8 mouse cellular contexts compared by ENCODE assay signal in the genomic region with DNA sequence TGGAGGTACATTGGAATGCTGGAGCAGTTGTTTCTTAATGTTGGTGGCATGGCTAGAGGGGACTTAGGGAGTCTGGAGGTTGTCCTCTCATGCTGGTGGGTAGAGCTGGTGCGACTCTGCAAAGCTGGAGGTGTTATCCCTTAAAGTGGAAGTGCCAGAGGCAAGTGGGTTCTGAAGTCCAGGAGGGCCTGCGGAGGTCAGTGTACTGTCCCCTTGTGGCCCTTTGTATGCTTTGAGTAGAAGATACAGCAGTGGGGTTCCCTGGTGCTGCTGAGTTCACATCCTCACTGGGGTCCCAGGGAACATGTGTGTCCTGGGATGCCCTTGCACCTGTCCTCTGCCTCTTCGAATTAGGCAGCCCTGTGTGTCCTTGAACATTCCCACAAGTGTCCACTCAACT. TPM values are rescaled to one million over a fixed set of nuclear protein-coding genes. Genes with fewer than 3 reads are reported as not detected.
A peak's percentile ranks its signal among the peaks of the same experiment; 100 is the strongest.
DNase-seq lines count a peak whose midpoint lies in the region; ATAC-seq and TF ChIP-seq lines count a peak whose summit lies in the region.

No protein-coding gene starts in this region.

- DNase-seq in heart, postnatal 25 days (ENCODE audit: low spot score): no peak
- DNase-seq in hindbrain, embryonic 14.5 days (ENCODE audit: low spot score): no peak
- no peak for DNase-seq in retina, embryonic 14.5 days (ENCODE audit: low spot score)
- DNase-seq in layer of hippocampus, adult 18-20 months (ENCODE audit: low spot score in 2 of 2): no peak
- DNase-seq in urinary bladder, postnatal 25 days (ENCODE audit: low spot score): no peak

- peaks cover 74% of the 10 kb centered on the region for H3K4me1 ChIP-seq in heart, embryonic 12.5 days (replicated peaks)
- H3K4me1 ChIP-seq in bone marrow macrophage, adult 2 months (ENCODE audit: control insufficient read depth, insufficient read depth, low read length): peaks cover 61% of the 10 kb centered on the region
- peaks cover 29% of the 10 kb centered on the region for H3K4me1 ChIP-seq in hindbrain, embryonic 14.5 days (replicated peaks; ENCODE audit: control insufficient read depth, insufficient read depth, low read length)
- peaks cover 67% of the 10 kb centered on the region for H3K4me1 ChIP-seq in midbrain, embryonic 13.5 days (replicated peaks)

- peak overlapping the region; percentile 95 for H3K4me3 ChIP-seq in heart, embryonic 12.5 days
- H3K4me3 ChIP-seq in bone marrow macrophage, adult 2 months (ENCODE audit: insufficient read depth, low read length): peak overlapping the region; percentile 91
- peak overlapping the region; percentile 94 for H3K4me3 ChIP-seq in hindbrain, embryonic 14.5 days (replicated peaks; ENCODE audit: low read length)
- H3K4me3 ChIP-seq in midbrain, embryonic 13.5 days (replicated peaks): peak overlapping the region; percentile 85

- WGBS in heart, embryonic 12.5 days: 18% methylated on average over 3 of the region's 3 CpGs
- WGBS in hindbrain, embryonic 14.5 days: 34% methylated on average over 3 of the region's 3 CpGs
- 41% methylated on average over 3 of the region's 3 CpGs for WGBS in midbrain, embryonic 13.5 days

- intact Hi-C loops in heart, postnatal 25 days (cut with DNase I): loop anchor here (2.0 kb wide), 1 partner anchor 19 kb away; no protein-coding TSS in a partner anchor

- no peak for ATAC-seq in heart, embryonic 12.5 days (ENCODE audit: insufficient number of reproducible peaks, low FRiP score)
- ATAC-seq in hindbrain, embryonic 14.5 days (ENCODE audit: low FRiP score): no peak
- no peak for ATAC-seq in midbrain, embryonic 13.5 days

- no peaks in the 10 kb centered on the region for H3K36me3 ChIP-seq in heart, embryonic 12.5 days
- H3K36me3 ChIP-seq in hindbrain, embryonic 14.5 days (replicated peaks; ENCODE audit: control insufficient read depth, insufficient read depth): no peaks in the 10 kb centered on the region
- no peaks in the 10 kb centered on the region for H3K36me3 ChIP-seq in midbrain, embryonic 13.5 days

- peak; percentile 24; the same call in 1 of the 2 replicates for TF ChIP-seq CTCF in bone marrow macrophage, adult 2 months (IDR thresholded peaks at IDR 0.05; ENCODE audit: low read depth, low read length)

- H3K27me3 ChIP-seq in heart, embryonic 12.5 days (replicated peaks): no peaks in the 10 kb centered on the region
- no peaks in the 10 kb centered on the region for H3K27me3 ChIP-seq in hindbrain, embryonic 14.5 days (ENCODE audit: control insufficient read depth, insufficient read depth, low read length)
- H3K27me3 ChIP-seq in midbrain, embryonic 13.5 days: no peaks in the 10 kb centered on the region

- H3K4me2 ChIP-seq in heart, embryonic 12.5 days: peak overlapping the region; percentile 93
- H3K4me2 ChIP-seq in hindbrain, embryonic 14.5 days (replicated peaks): peak overlapping the region; percentile 96
- peak overlapping the region; percentile 96 for H3K4me2 ChIP-seq in midbrain, embryonic 13.5 days (replicated peaks)

- H3K9ac ChIP-seq in heart, embryonic 12.5 days: peak overlapping the region; percentile 98
- peak overlapping the region; percentile 96 for H3K9ac ChIP-seq in hindbrain, embryonic 14.5 days
- H3K9ac ChIP-seq in midbrain, embryonic 13.5 days (replicated peaks): peak overlapping the region; percentile 91

- no peak for TF ChIP-seq POLR2A in bone marrow macrophage, adult 2 months (IDR thresholded peaks at IDR 0.05; ENCODE audit: borderline replicate concordance, low read depth, low read length)

- H3K27ac ChIP-seq in heart, embryonic 12.5 days (ENCODE audit: poor library complexity, severe bottlenecking): peak overlapping the region; percentile 83
- peak overlapping the region; percentile 47 for H3K27ac ChIP-seq in bone marrow macrophage, adult 2 months (ENCODE audit: insufficient read depth, low read depth, low read length)
- no peak overlapping the region for H3K27ac ChIP-seq in hindbrain, embryonic 14.5 days
- no peak overlapping the region for H3K27ac ChIP-seq in midbrain, embryonic 13.5 days

- H3K9me3 ChIP-seq in heart, embryonic 12.5 days (replicated peaks): no peaks in the 10 kb centered on the region
- no peaks in the 10 kb centered on the region for H3K9me3 ChIP-seq in hindbrain, embryonic 14.5 days (ENCODE audit: control insufficient read depth, low read length)
- no peaks in the 10 kb centered on the region for H3K9me3 ChIP-seq in midbrain, embryonic 13.5 days

RNA-seq across cellular contexts. Expression of a gene that starts 1.1 kb away (rescaled TPM):
- 25.7 and 30.9 TPM in 2 replicates for polyA plus RNA-seq in heart, embryonic 12.5 days (2016; fragmentation: Nextera tagmentation; extraction: Ambion mirVana)
- 10 to 100 TPM; 31.2 to 31.4 TPM for total RNA-seq in heart, postnatal 25 days (2021)
- polyA plus RNA-seq in bone marrow macrophage, adult 2 months (2012; ENCODE audit: insufficient read depth, insufficient read length, missing spikeins): 20.9 and 22.1 TPM in 2 replicates
- 22.4 and 23.8 TPM in 2 replicates for polyA plus RNA-seq in hindbrain, embryonic 14.5 days (2014; fragmentation: Nextera tagmentation; extraction: Ambion mirVana)
- polyA plus RNA-seq in midbrain, embryonic 13.5 days (2015; fragmentation: Nextera tagmentation; extraction: Ambion mirVana): 19.3 and 23.3 TPM in 2 replicates
- total RNA-seq in layer of hippocampus, adult 18-20 months (2021): 10 to 100 TPM; 40.6 to 49.6 TPM

RNA-seq across cellular contexts. Expression of a gene that starts 14.0 kb away (rescaled TPM):
- polyA plus RNA-seq in heart, embryonic 12.5 days (2016; fragmentation: Nextera tagmentation; extraction: Ambion mirVana): 56.5 and 58.9 TPM in 2 replicates
- total RNA-seq in heart, postnatal 25 days (2021): 10 to 100 TPM; 39.8 to 44.2 TPM
- polyA plus RNA-seq in bone marrow macrophage, adult 2 months (2012; ENCODE audit: insufficient read depth, insufficient read length, missing spikeins): 121 and 129 TPM in 2 replicates
- polyA plus RNA-seq in hindbrain, embryonic 14.5 days (2014; fragmentation: Nextera tagmentation; extraction: Ambion mirVana): 112 and 114 TPM in 2 replicates
- 94.5 and 96.3 TPM in 2 replicates for polyA plus RNA-seq in midbrain, embryonic 13.5 days (2015; fragmentation: Nextera tagmentation; extraction: Ambion mirVana)
- 100 to 1,000 TPM; 138 TPM for total RNA-seq in layer of hippocampus, adult 18-20 months (2021)

RNA-seq across cellular contexts. Expression of a gene that starts 41.9 kb away (rescaled TPM):
- polyA plus RNA-seq in heart, embryonic 12.5 days (2016; fragmentation: Nextera tagmentation; extraction: Ambion mirVana): 51.2 and 58.3 TPM in 2 replicates
- total RNA-seq in heart, postnatal 25 days (2021): 10 to 100 TPM; 29.6 to 29.9 TPM
- 38.5 and 51.4 TPM in 2 replicates for polyA plus RNA-seq in bone marrow macrophage, adult 2 months (2012; ENCODE audit: insufficient read depth, insufficient read length, missing spikeins)
- 55.6 and 62.9 TPM in 2 replicates for polyA plus RNA-seq in hindbrain, embryonic 14.5 days (2014; fragmentation: Nextera tagmentation; extraction: Ambion mirVana)
- polyA plus RNA-seq in midbrain, embryonic 13.5 days (2015; fragmentation: Nextera tagmentation; extraction: Ambion mirVana): 64.1 and 64.9 TPM in 2 replicates
- 10 to 100 TPM; 52.3 to 57.3 TPM for total RNA-seq in layer of hippocampus, adult 18-20 months (2021)

RNA-seq across cellular contexts. Expression of a gene that starts 42.3 kb away (rescaled TPM):
- polyA plus RNA-seq in heart, embryonic 12.5 days (2016; fragmentation: Nextera tagmentation; extraction: Ambion mirVana): 82.4 and 83.2 TPM in 2 replicates
- total RNA-seq in heart, postnatal 25 days (2021): 10 to 100 TPM; 27.4 to 29.7 TPM
- 117 and 122 TPM in 2 replicates for polyA plus RNA-seq in bone marrow macrophage, adult 2 months (2012; ENCODE audit: insufficient read depth, insufficient read length, missing spikeins)
- polyA plus RNA-seq in hindbrain, embryonic 14.5 days (2014; fragmentation: Nextera tagmentation; extraction: Ambion mirVana): 117 and 123 TPM in 2 replicates
- polyA plus RNA-seq in midbrain, embryonic 13.5 days (2015; fragmentation: Nextera tagmentation; extraction: Ambion mirVana): 131 and 150 TPM in 2 replicates
- total RNA-seq in layer of hippocampus, adult 18-20 months (2021): 10 to 100 TPM; 63.3 to 71.2 TPM

RNA-seq across cellular contexts. Expression of a gene that starts 48.9 kb away (rescaled TPM):
- 0.14 and 0.23 TPM in 2 replicates for polyA plus RNA-seq in heart, embryonic 12.5 days (2016; fragmentation: Nextera tagmentation; extraction: Ambion mirVana)
- under 1 TPM; 0.39 TPM for total RNA-seq in heart, postnatal 25 days (2021)
- polyA plus RNA-seq in bone marrow macrophage, adult 2 months (2012; ENCODE audit: insufficient read depth, insufficient read length, missing spikeins): not detected in 2 replicates
- polyA plus RNA-seq in hindbrain, embryonic 14.5 days (2014; fragmentation: Nextera tagmentation; extraction: Ambion mirVana): 0.16 TPM in 1 of 2 replicates, not detected in the other
- not detected in 2 replicates for polyA plus RNA-seq in midbrain, embryonic 13.5 days (2015; fragmentation: Nextera tagmentation; extraction: Ambion mirVana)
- 1 to 10 TPM; 3.3 to 3.6 TPM for total RNA-seq in layer of hippocampus, adult 18-20 months (2021)

Comparison
In these comparisons a context has a peak if more than half of its experiments do, and no peak if none do; other contexts are left out.
1. H3K27ac ChIP-seq: peak in heart, embryonic 12.5 days (single experiment) and bone marrow macrophage, adult 2 months (single experiment); none in hindbrain, embryonic 14.5 days (single experiment) and midbrain, embryonic 13.5 days (single experiment).
2. Peak in every context shown above with its lines, with median percentiles within 50 percentile points of each other: H3K4me2 ChIP-seq, H3K4me3 ChIP-seq and H3K9ac ChIP-seq.